ENCODE assay signal across 29 mouse cellular contexts in genomic region chr3:123493163-123493562, GRCm38 (mm10). TPM values are rescaled to one million over a fixed set of nuclear protein-coding genes. Genes with fewer than 3 reads are reported as not detected.
"Had no signal": no experiment of that assay in that cellular context is flagged by ENCODE, and none has a peak within 500 bp of the region (broad histone marks: within the 10 kb centered on the region; RNA-seq: fewer than 3 reads in every experiment).

No protein-coding gene starts in this region.

- H3K36me3 ChIP-seq: embryonic facial prominence, embryonic 10.5 days; embryonic facial prominence, embryonic 12.5 days; embryonic facial prominence, embryonic 13.5 days; embryonic facial prominence, embryonic 15.5 days; forebrain, embryonic 10.5 days; forebrain, embryonic 12.5 days; forebrain, embryonic 15.5 days had no signal

- H3K9me3 ChIP-seq: embryonic facial prominence, embryonic 10.5 days; embryonic facial prominence, embryonic 12.5 days; embryonic facial prominence, embryonic 13.5 days; embryonic facial prominence, embryonic 15.5 days; forebrain, embryonic 10.5 days; forebrain, embryonic 12.5 days; forebrain, embryonic 13.5 days; forebrain, embryonic 15.5 days had no signal

- ATAC-seq: forebrain, embryonic 13.5 days; forebrain, embryonic 14.5 days; forebrain, embryonic 15.5 days; forebrain, embryonic 16.5 days; forebrain, postnatal 0 days had no signal

- H3K9ac ChIP-seq: embryonic facial prominence, embryonic 12.5 days; embryonic facial prominence, embryonic 13.5 days; embryonic facial prominence, embryonic 15.5 days; forebrain, embryonic 12.5 days; forebrain, embryonic 13.5 days; forebrain, embryonic 15.5 days; forebrain, postnatal 0 days had no signal

- H3K4me3 ChIP-seq: embryonic facial prominence, embryonic 10.5 days; embryonic facial prominence, embryonic 12.5 days; embryonic facial prominence, embryonic 13.5 days; embryonic facial prominence, embryonic 15.5 days; erythroblast, embryonic 14.5 days; forebrain, embryonic 10.5 days; forebrain, embryonic 12.5 days; forebrain, embryonic 13.5 days; forebrain, embryonic 15.5 days; gastrocnemius, adult 2 months; heart, adult 2 months had no signal

- H3K27ac ChIP-seq: embryonic facial prominence, embryonic 10.5 days; embryonic facial prominence, embryonic 12.5 days; embryonic facial prominence, embryonic 13.5 days; embryonic facial prominence, embryonic 15.5 days; forebrain, embryonic 10.5 days; forebrain, embryonic 12.5 days; forebrain, embryonic 13.5 days; forebrain, embryonic 15.5 days; gastrocnemius, adult 2 months; heart, adult 2 months had no signal

- DNase-seq: cerebellum, adult 2 months; cerebellum, adult 8-10 months; cerebellum, adult 9-10 months; cerebellum, adult 9-11 months; cerebellum, postnatal 10 days; cerebellum, postnatal 14 days; cerebellum, postnatal 25 days; cerebellum, postnatal 36 days; embryo, embryonic 11 days; forebrain, postnatal 0 days; gastrocnemius, adult 2 months; gastrocnemius, postnatal 10 days; gastrocnemius, postnatal 14 days; gastrocnemius, postnatal 25 days; gastrocnemius, postnatal 36 days; heart, adult 11 months; heart, adult 18-20 months; heart, adult 2 months had no signal

- H3K27me3 ChIP-seq: embryonic facial prominence, embryonic 13.5 days; embryonic facial prominence, embryonic 15.5 days; forebrain, embryonic 12.5 days; forebrain, embryonic 13.5 days; forebrain, embryonic 15.5 days had no signal

- H3K4me2 ChIP-seq: embryonic facial prominence, embryonic 12.5 days; embryonic facial prominence, embryonic 13.5 days; embryonic facial prominence, embryonic 15.5 days; forebrain, embryonic 12.5 days; forebrain, embryonic 13.5 days; forebrain, embryonic 15.5 days had no signal

- H3K4me1 ChIP-seq: embryonic facial prominence, embryonic 10.5 days; embryonic facial prominence, embryonic 12.5 days; embryonic facial prominence, embryonic 13.5 days; embryonic facial prominence, embryonic 15.5 days; forebrain, embryonic 10.5 days; forebrain, embryonic 12.5 days; forebrain, embryonic 13.5 days; forebrain, embryonic 15.5 days had no signal

RNA-seq across cellular contexts. Expression of gene Prss12, which starts 46.5 kb away (rescaled TPM):
- polyA plus RNA-seq: erythroblast, embryonic 14.5 days had no signal
